Mouse (Mus musculus) CH12.LX (cell line): Measurements from ENCODE around the gene Gpat3. TPM values are rescaled to one million over a fixed set of nuclear protein-coding genes. Genes with fewer than 3 reads are reported as not detected.

ENCODE experiments used
- DNase-seq: peaks from one replicate; pipeline ENCODE4 v3.0.0-alpha.2; 2013; ENCODE audit errors: extremely low read depth
- H3K27ac ChIP-seq: 2 replicates; pipeline ENCODE4 v1.5.1; 2012; ENCODE audit warnings: low read depth, mild to moderate bottlenecking, control low read depth, moderate library complexity; ENCODE audit not compliant: insufficient read depth
- H3K27me3 ChIP-seq: replicated peaks from 2 replicates; pipeline ENCODE3; 2012; ENCODE audit warnings: inconsistent platforms
- H3K36me3 ChIP-seq, 2 experiments: replicated peaks in 1 of 2; 2 replicates each; pipeline versions ENCODE3 to v1.6.1; 2012; ENCODE audit warnings: inconsistent platforms in 1 of 2, low read length in 1 of 2, mild to moderate bottlenecking in 1 of 2, mixed read lengths in 1 of 2, moderate library complexity in 1 of 2; ENCODE audit not compliant: control insufficient read depth in 1 of 2, insufficient read depth in 1 of 2
- H3K4me1 ChIP-seq, 2 experiments: 2 replicates each; pipeline ENCODE4 v1.6.1; 2012; ENCODE audit warnings: inconsistent platforms in 1 of 2, moderate library complexity in 1 of 2; ENCODE audit not compliant: insufficient read depth in 2 of 2, control insufficient read depth in 1 of 2
- H3K4me2 ChIP-seq: 2 replicates; pipeline ENCODE4 v1.6.1; 2012; ENCODE audit warnings: low read depth, mild to moderate bottlenecking, control low read depth; ENCODE audit not compliant: poor library complexity, insufficient read depth, severe bottlenecking
- H3K4me3 ChIP-seq, 3 experiments: fragments of 150-350 bp in 1 of 3; sonication (generic) in 1 of 3; replicated peaks in 1 of 3; 2 replicates each; pipeline versions ENCODE3 to v1.5.1; 2011 to 2012; ENCODE audit warnings: low read depth in 2 of 3, low read length in 2 of 3, mild to moderate bottlenecking in 2 of 3, moderate library complexity in 2 of 3, control low read depth in 1 of 3, improper control_type of control experiment in 1 of 3, inconsistent platforms in 1 of 3, mixed read lengths in 1 of 3; ENCODE audit not compliant: poor library complexity in 1 of 3
- H3K79me2 ChIP-seq: replicated peaks from 2 replicates; pipeline ENCODE4 v1.6.1; 2012; ENCODE audit warnings: mild to moderate bottlenecking, moderate library complexity; ENCODE audit not compliant: control insufficient read depth, poor library complexity, insufficient read depth, severe bottlenecking; ENCODE audit errors: extremely low read depth
- H3K9ac ChIP-seq: 2 replicates; pipeline ENCODE4 v1.6.1; 2012; ENCODE audit warnings: low read depth, mild to moderate bottlenecking, control low read depth, moderate library complexity; ENCODE audit not compliant: insufficient read depth
- H3K9me3 ChIP-seq: replicated peaks from 2 replicates; pipeline ENCODE3; 2012; ENCODE audit warnings: low read length, inconsistent platforms, mixed read lengths
- BHLHE40 ChIP-seq: IDR thresholded peaks from 2 replicates; pipeline ENCODE4 v1.6.1; 2011; ENCODE audit warnings: mild to moderate bottlenecking, low read depth, low read length, improper control_type of control experiment
- CHD2 ChIP-seq: IDR thresholded peaks from 2 replicates; pipeline ENCODE4 v1.6.1; 2011; ENCODE audit warnings: low read length, improper control_type of control experiment
- CTCF ChIP-seq, 2 experiments: IDR thresholded peaks in 1 of 2; conservative IDR thresholded peaks in 1 of 2; 2 replicates each; pipeline ENCODE4 v1.5.1; 2011 to 2012; ENCODE audit warnings: low read depth in 2 of 2, low read length in 2 of 2, improper control_type of control experiment in 1 of 2, inconsistent platforms in 1 of 2, mild to moderate bottlenecking in 1 of 2, moderate library complexity in 1 of 2
- E2F4 ChIP-seq: IDR thresholded peaks from 2 replicates; pipeline ENCODE4 v1.6.1; 2011; ENCODE audit warnings: low read depth, low read length, improper control_type of control experiment; ENCODE audit not compliant: insufficient replicate concordance
- ELF1 ChIP-seq: IDR thresholded peaks from 2 replicates; pipeline ENCODE4 v1.6.1; 2014; ENCODE audit warnings: low read depth, mild to moderate bottlenecking, inconsistent platforms, low read length, improper control_type of control experiment
- EP300 ChIP-seq: IDR thresholded peaks from 2 replicates; pipeline ENCODE4 v1.6.1; 2011; ENCODE audit warnings: low read length, improper control_type of control experiment
- ETS1 ChIP-seq: conservative IDR thresholded peaks from 2 replicates; pipeline ENCODE4 v1.6.1; 2012; ENCODE audit warnings: low read depth, mild to moderate bottlenecking, inconsistent platforms, low read length, improper control_type of control experiment, moderate library complexity
- JUND ChIP-seq: conservative IDR thresholded peaks from 2 replicates; pipeline ENCODE4 v1.6.1; 2011; ENCODE audit warnings: low read depth, low read length, improper control_type of control experiment
- MAFK ChIP-seq: IDR thresholded peaks from 2 replicates; pipeline ENCODE4 v1.6.1; 2011; ENCODE audit warnings: low read length, improper control_type of control experiment; ENCODE audit not compliant: insufficient replicate concordance
- MYC ChIP-seq: IDR thresholded peaks from 2 replicates; pipeline ENCODE4 v1.6.1; 2011; ENCODE audit warnings: low read depth, mild to moderate bottlenecking, improper control_type of control experiment, low read length
- POLR2A ChIP-seq: IDR thresholded peaks from 2 replicates; pipeline ENCODE4 v1.6.1; 2011; ENCODE audit warnings: low read depth, mild to moderate bottlenecking, improper control_type of control experiment, low read length
- RAD21 ChIP-seq: IDR thresholded peaks from 2 replicates; pipeline ENCODE4 v1.6.1; 2011; ENCODE audit warnings: low read depth, mild to moderate bottlenecking, low read length, improper control_type of control experiment, moderate library complexity
- SIN3A ChIP-seq: IDR thresholded peaks from 2 replicates; pipeline ENCODE4 v1.6.1; 2012; ENCODE audit warnings: low read length, improper control_type of control experiment, inconsistent platforms
- SMC3 ChIP-seq: IDR thresholded peaks from 2 replicates; pipeline ENCODE4 v1.6.1; 2011; ENCODE audit warnings: low read depth, low read length, improper control_type of control experiment
- TBP ChIP-seq: conservative IDR thresholded peaks from 2 replicates; pipeline ENCODE4 v1.6.1; 2011; ENCODE audit warnings: low read depth, low read length, improper control_type of control experiment
- ZKSCAN1 ChIP-seq: IDR thresholded peaks from 2 replicates; pipeline ENCODE4 v1.6.1; 2012; ENCODE audit warnings: low read depth, inconsistent platforms, low read length, improper control_type of control experiment, borderline replicate concordance
- ZMIZ1 ChIP-seq: IDR thresholded peaks from 2 replicates; pipeline ENCODE4 v1.6.1; 2012; ENCODE audit warnings: low read depth, mild to moderate bottlenecking, inconsistent platforms, low read length, improper control_type of control experiment
- ZNF384 ChIP-seq: IDR thresholded peaks from 2 replicates; pipeline ENCODE4 v1.6.1; 2012; ENCODE audit warnings: low read depth, low read length, improper control_type of control experiment, inconsistent platforms
- dilution Hi-C: fragments of 300-500 bp; cut with MboI; formaldehyde crosslinking; loops from 2 replicates; pipeline ENCODE4 v1.14.3; 2020; ENCODE audit warnings: low sequenced_read_pairs; ENCODE audit not compliant: extremely low pct_unique_long_range_greater_than_20kb, extremely low pct_ligation_motif_present
- in situ Hi-C: fragments of 300-500 bp; cut with MboI; formaldehyde crosslinking; loops from 3 replicates; pipeline ENCODE4 v1.14.3; 2019; ENCODE audit warnings: low sequenced_read_pairs, low pct_ligation_motif_present, low pct_unique_long_range_greater_than_20kb, mixed read lengths
- polyA plus RNA-seq: library from polyadenylated mRNA; unstranded; fragments of >175 nt; gene quantifications from 2 replicates; pipeline ENCODE4 v1.2.1, GENCODE M21; 2012; ENCODE audit warnings: low read depth; ENCODE audit not compliant: insufficient read length
- total RNA-seq, 2 experiments: library from RNA; depleted of rRNA; stranded (reverse); fragments of 300-350 nt in 1 of 2; fragments of >200 nt in 1 of 2; gene quantifications; 2 replicates each; pipeline ENCODE4 v1.2.3; 2012 to 2014

The Gpat3 gene
- total and polyA plus RNA-seq, 3 experiments = 0.68 to 1.5 (median 1.2) TPM

DNA sequence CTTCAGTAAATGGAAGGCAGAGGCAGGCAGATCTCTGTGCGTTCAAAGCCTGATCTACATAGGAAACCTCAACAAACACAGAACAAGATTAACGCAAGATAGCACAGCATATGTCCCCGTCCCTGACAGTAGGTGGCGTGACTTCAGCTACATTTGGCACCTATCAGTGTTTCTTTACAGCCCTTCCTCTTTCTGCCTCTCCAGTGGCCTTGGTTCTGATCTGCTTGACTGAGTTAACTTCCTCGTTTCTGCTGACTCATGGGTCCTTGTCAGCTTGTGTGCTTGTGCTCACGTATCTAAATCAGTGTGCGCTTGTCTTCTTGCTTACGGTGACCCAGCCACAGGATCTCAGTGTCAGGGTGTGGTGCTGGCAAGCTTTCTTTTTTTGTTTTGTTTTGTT lies 26.5 kb downstream of the Gpat3 start:
- Histone ChIP-seq H3K27ac (no peak overlapping the region), H3K79me2 (no peaks in the 10 kb centered on the region), H3K9ac (no peak overlapping the region), H3K4me3 (no peak overlapping the region), H3K36me3 (no peaks in the 10 kb centered on the region), H3K9me3 (peaks cover 4% of the 10 kb centered on the region), H3K4me1 (peaks cover 7 to 22% of the 10 kb centered on the region in 2 experiments; a peak in 3 of 4 replicates), H3K4me2 (no peak overlapping the region), H3K27me3 (no peaks in the 10 kb centered on the region)
- TF ChIP-seq RAD21 = peak; percentile 45
- TF ChIP-seq JUND = no peak; the same call in 1 of the 2 replicates
- TF ChIP-seq CHD2 = no peak
- peak; percentile 19; the same call in 1 of the 2 replicates for TF ChIP-seq POLR2A
- peak; percentile 96 for TF ChIP-seq MAFK
- TF ChIP-seq BHLHE40 = peak; percentile 59
- TF ChIP-seq ZMIZ1 = no peak
- no peak for TF ChIP-seq SIN3A
- peak; percentile 52 to 71; a peak in 3 of 4 replicates for TF ChIP-seq CTCF (conservative IDR thresholded peaks at IDR 0.05 in 1 of 2, IDR thresholded peaks at IDR 0.05 in 1 of 2; ENCODE audit: low read depth in 2 of 2, low read length in 2 of 2)
- peak; percentile 55 for TF ChIP-seq SMC3
- 0 out of 2 replicates have a peak, but pooled peaks have one; percentile 36 for TF ChIP-seq ETS1
- TF ChIP-seq MYC = 0 out of 2 replicates have a peak, but pooled peaks have one; percentile 47
- no peak for TF ChIP-seq ZNF384
- 0 out of 2 replicates have a peak, but pooled peaks have one; percentile 42 for TF ChIP-seq ELF1
- TF ChIP-seq EP300 = peak; percentile 46; the same call in 1 of the 2 replicates
- 0 out of 2 replicates have a peak, but pooled peaks have one; percentile 48 for TF ChIP-seq TBP
- TF ChIP-seq ZKSCAN1 = no peak
- in situ Hi-C loops = no loop called here
- DNase-seq = peak; percentile 97
- dilution Hi-C loops = no loop called here

DNA sequence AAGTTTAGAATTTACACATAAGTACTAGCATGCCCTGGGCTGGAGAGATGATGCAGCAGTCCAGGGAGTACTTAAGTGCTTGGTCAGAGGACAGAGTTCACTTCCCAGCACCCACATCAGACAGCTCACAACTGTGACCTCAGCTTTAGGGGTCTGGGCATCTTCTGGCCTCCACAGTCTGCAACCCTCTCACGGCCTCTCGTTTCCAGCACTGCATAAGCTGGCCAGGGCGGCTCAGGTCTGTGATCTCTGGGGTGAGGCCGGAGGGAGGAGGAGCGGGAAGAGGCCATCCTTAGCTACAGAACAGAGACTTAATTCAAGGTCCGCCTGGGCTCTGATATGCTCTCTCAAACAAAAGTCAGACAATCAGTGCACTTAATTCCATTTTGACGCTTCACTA lies 29.2 kb downstream of the Gpat3 start:
- Histone ChIP-seq H3K27me3 (no peaks in the 10 kb centered on the region), H3K79me2 (no peaks in the 10 kb centered on the region), H3K36me3 (no peaks in the 10 kb centered on the region), H3K9ac (no peak overlapping the region), H3K4me3 (no peak overlapping the region), H3K4me1 (peaks cover 4 to 22% of the 10 kb centered on the region in 2 experiments; a peak in 2 of 4 replicates), H3K27ac (no peak overlapping the region)
- dilution Hi-C loops = no loop called here
- DNase-seq = no peak
- in situ Hi-C loops = no loop called here
- TF ChIP-seq E2F4 = no peak
- TF ChIP-seq, all 38 proteins: peak for 0
- Histone ChIP-seq H3K9me3 (peaks cover 4% of the 10 kb centered on the region), H3K4me2 (no peak overlapping the region)
